Mouse (Mus musculus): ENCODE data around the gene Rin2. TPM values are rescaled to one million over a fixed set of nuclear protein-coding genes. Genes with fewer than 3 reads are reported as not detected.
"Not testable (repeated sequence)": the region's sequence is repeated elsewhere in the genome, so short reads cannot be mapped to it uniquely, and the experiment has no call there.

Rin2 gene
- polyA plus RNA-seq, 1 experiment from 2014 or later: 26.7 TPM

DNA sequence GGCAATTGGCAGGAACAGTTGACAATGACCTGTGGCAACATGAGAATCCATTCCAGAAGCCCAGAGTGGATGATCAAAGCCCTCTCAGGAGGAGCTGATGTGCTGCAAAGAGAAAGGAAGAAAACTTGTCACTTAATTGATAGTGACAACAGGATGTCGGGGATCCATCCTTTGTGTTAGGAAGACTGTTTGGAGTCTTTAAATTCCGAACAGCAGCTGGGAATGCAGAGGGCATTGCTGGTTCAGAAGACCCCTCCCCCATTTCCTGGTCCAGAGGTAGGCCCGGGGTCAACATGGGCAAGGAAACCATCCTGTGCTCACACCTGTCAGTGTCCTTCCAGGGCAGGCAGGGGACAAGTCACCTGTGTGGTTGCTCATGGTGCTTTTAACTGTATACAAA lies 37.0 kb downstream of the Rin2 start:
- Histone ChIP-seq H3K4me1 (ENCODE audit: insufficient read depth) (no peaks in the 10 kb centered on the region), H3K27me3 (ENCODE audit: insufficient read depth, low read length) (no peaks in the 10 kb centered on the region), H3K4me3 (ENCODE audit: low read depth, low read length) (no peak overlapping the region), H3K9ac (no peak overlapping the region), H3K4me2 (no peak overlapping the region), H3K9me3 (ENCODE audit: low read depth, low read length) (no peaks in the 10 kb centered on the region), H3K36me3 (ENCODE audit: insufficient read depth) (no peaks in the 10 kb centered on the region; the same call in 1 of the 2 replicates), H3K27ac (ENCODE audit: low read depth) (no peak overlapping the region)
- DNase-seq (no peak), ATAC-seq (ENCODE audit: insufficient read depth) (no peak)
- WGBS: 23% methylated on average over 3 of the region's 3 CpGs
- no peak for TF ChIP-seq CTCF (IDR thresholded peaks at IDR 0.05; ENCODE audit: low read depth)

GRCm38 (mm10) chr2:145717539-145717938 lies 42.5 kb downstream of the Rin2 start:
- H3K4me1 ChIP-seq (ENCODE audit: insufficient read depth): no peaks in the 10 kb centered on the region
- H3K27me3 ChIP-seq (ENCODE audit: insufficient read depth, low read length): no peaks in the 10 kb centered on the region
- no peak for TF ChIP-seq CTCF (IDR thresholded peaks at IDR 0.05; ENCODE audit: low read depth)
- H3K9me3 ChIP-seq (ENCODE audit: low read depth, low read length): no peaks in the 10 kb centered on the region
- H3K27ac ChIP-seq (ENCODE audit: low read depth): no peak overlapping the region
- no peak overlapping the region for H3K4me3 ChIP-seq (ENCODE audit: low read depth, low read length)
- ATAC-seq (ENCODE audit: insufficient read depth) (no peak), DNase-seq (peak; percentile 10)
- H3K9ac ChIP-seq: no peak overlapping the region
- WGBS: 91% methylated on average over 1 of the region's 1 CpGs
- no peak overlapping the region for H3K4me2 ChIP-seq
- H3K36me3 ChIP-seq (ENCODE audit: insufficient read depth): no peaks in the 10 kb centered on the region; the same call in 1 of the 2 replicates

DNA sequence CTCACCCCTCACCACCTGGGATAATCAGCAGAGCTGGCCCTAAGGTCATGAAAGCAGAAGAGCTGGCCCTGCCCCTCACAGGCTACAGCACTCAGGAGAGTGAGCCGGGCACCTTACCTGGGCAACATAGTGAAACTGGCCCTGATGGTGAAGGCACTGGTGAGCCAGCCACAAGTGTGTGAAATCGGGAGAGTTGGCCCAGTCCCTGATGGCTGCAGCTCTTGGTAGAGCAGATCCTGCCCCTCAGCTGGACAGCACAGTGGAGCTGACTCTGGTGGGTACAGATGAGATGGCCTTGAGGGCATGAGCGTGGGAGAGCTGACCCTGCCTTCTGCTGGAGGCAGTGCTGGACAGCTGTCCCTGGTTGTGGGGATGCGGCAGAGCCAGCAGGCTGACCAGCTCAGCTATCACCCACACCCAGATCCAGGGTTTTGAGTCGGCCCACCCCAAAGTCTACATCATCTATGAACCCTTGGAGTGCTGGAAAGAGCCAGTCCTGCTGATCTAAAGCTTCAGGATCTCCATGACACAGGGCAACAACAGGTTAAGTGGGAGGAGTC lies 43.7 kb downstream of the Rin2 start:
- Histone ChIP-seq H3K4me2 (no peak overlapping the region), H3K9ac (no peak overlapping the region), H3K4me1 (ENCODE audit: insufficient read depth) (no peaks in the 10 kb centered on the region), H3K27ac (ENCODE audit: low read depth) (no peak overlapping the region), H3K4me3 (ENCODE audit: low read depth, low read length) (no peak overlapping the region), H3K27me3 (ENCODE audit: insufficient read depth, low read length) (no peaks in the 10 kb centered on the region), H3K36me3 (ENCODE audit: insufficient read depth) (no peaks in the 10 kb centered on the region; the same call in 1 of the 2 replicates), H3K9me3 (ENCODE audit: low read depth, low read length) (no peaks in the 10 kb centered on the region)
- TF ChIP-seq CTCF (IDR thresholded peaks at IDR 0.05; ENCODE audit: low read depth): no peak
- WGBS: 62% methylated on average over 5 of the region's 5 CpGs
- 0 out of 2 replicates have a peak, but pooled peaks have one; percentile 35 for ATAC-seq (ENCODE audit: insufficient read depth)
- DNase-seq: no peak

- no peak overlapping the region for H3K4me2 ChIP-seq
- no peak overlapping the region for H3K4me3 ChIP-seq (ENCODE audit: low read depth, low read length)
- DNase-seq (no peak), ATAC-seq (ENCODE audit: insufficient read depth) (no peak)
- H3K27me3 ChIP-seq (ENCODE audit: insufficient read depth, low read length): no peaks in the 10 kb centered on the region
- no peak for TF ChIP-seq CTCF (IDR thresholded peaks at IDR 0.05; ENCODE audit: low read depth)
- WGBS: 46% methylated on average over 3 of the region's 3 CpGs
- no peak overlapping the region for H3K9ac ChIP-seq
- H3K36me3 ChIP-seq (ENCODE audit: insufficient read depth): no peaks in the 10 kb centered on the region
- no peaks in the 10 kb centered on the region for H3K9me3 ChIP-seq (ENCODE audit: low read depth, low read length)
- no peak overlapping the region for H3K27ac ChIP-seq (ENCODE audit: low read depth)
- no peaks in the 10 kb centered on the region for H3K4me1 ChIP-seq (ENCODE audit: insufficient read depth)
These were observed 45.1 kb downstream of the Rin2 start for GRCm38 (mm10) chr2:145720157-145720556.

GRCm38 (mm10) chr2:145720743-145721142 lies 45.7 kb downstream of the Rin2 start:
- H3K36me3 ChIP-seq (ENCODE audit: insufficient read depth): no peaks in the 10 kb centered on the region
- DNase-seq (no peak), ATAC-seq (ENCODE audit: insufficient read depth) (no peak)
- no peaks in the 10 kb centered on the region for H3K27me3 ChIP-seq (ENCODE audit: insufficient read depth, low read length)
- no peaks in the 10 kb centered on the region for H3K9me3 ChIP-seq (ENCODE audit: low read depth, low read length)
- no peak for TF ChIP-seq CTCF (IDR thresholded peaks at IDR 0.05; ENCODE audit: low read depth)
- H3K9ac ChIP-seq: no peak overlapping the region
- H3K4me3 ChIP-seq (ENCODE audit: low read depth, low read length): no peak overlapping the region
- 82% methylated on average over 2 of the region's 2 CpGs for whole genome bisulfite sequencing
- H3K27ac ChIP-seq (ENCODE audit: low read depth): no peak overlapping the region
- no peaks in the 10 kb centered on the region for H3K4me1 ChIP-seq (ENCODE audit: insufficient read depth)
- H3K4me2 ChIP-seq: no peak overlapping the region

DNA sequence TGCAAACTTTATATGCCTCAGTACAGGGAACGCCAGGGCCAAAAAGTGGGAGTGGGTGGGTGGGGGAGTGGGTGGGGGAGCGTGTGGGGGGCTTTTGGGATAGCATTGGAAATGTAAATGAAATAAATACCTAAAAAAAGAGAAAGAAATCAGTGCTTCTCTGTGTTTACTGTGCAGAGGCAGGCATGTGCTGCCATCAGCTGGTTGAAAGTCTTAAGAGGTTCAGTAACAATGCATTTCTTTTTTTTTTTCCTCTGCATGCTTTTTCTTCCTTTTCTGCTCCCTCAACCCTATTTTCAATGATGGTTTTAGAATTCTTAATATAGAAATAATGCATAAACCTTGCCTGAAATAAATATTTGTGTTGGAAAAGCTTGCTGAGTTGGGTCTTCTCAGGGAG lies 47.3 kb downstream of the Rin2 start:
- not testable (repeated sequence) for H3K4me1 ChIP-seq (ENCODE audit: insufficient read depth); H3K36me3 ChIP-seq (ENCODE audit: insufficient read depth); H3K9me3 ChIP-seq (ENCODE audit: low read depth, low read length); DNase-seq; H3K27ac ChIP-seq (ENCODE audit: low read depth); H3K27me3 ChIP-seq (ENCODE audit: insufficient read depth, low read length); H3K9ac ChIP-seq; H3K4me2 ChIP-seq; ATAC-seq (ENCODE audit: insufficient read depth); H3K4me3 ChIP-seq (ENCODE audit: low read depth, low read length)
- WGBS: 70% methylated on average over 2 of the region's 2 CpGs

GRCm38 (mm10) chr2:145724288-145724687 lies 49.3 kb downstream of the Rin2 start:
- ATAC-seq (ENCODE audit: insufficient read depth): no peak
- DNase-seq: no peak
- 88% methylated on average over 1 of the region's 1 CpGs for whole genome bisulfite sequencing

DNA sequence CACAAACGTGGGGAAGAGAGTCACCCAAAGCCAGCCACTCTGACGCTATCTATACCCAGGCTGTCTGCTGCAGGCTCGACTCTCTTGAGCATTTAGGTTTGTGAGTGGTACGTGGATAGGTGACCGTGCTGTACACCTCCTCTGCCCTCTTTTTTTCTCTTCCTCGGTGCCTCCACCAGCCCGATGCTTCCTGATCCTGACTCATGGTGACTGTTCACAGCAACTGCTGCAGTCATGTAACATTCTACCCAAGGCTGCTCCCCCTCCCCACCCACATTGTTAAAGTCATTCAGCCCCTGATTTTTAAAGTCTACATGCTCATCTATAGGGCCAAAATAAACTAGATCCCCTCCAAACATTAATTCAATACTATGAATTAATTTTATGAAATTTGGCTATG lies 54.4 kb downstream of the Rin2 start:
- Histone ChIP-seq H3K4me1 (ENCODE audit: insufficient read depth) (no peaks in the 10 kb centered on the region), H3K36me3 (ENCODE audit: insufficient read depth) (no peaks in the 10 kb centered on the region), H3K4me2 (no peak overlapping the region), H3K4me3 (ENCODE audit: low read depth, low read length) (no peak overlapping the region), H3K27me3 (ENCODE audit: insufficient read depth, low read length) (no peaks in the 10 kb centered on the region), H3K9me3 (ENCODE audit: low read depth, low read length) (no peaks in the 10 kb centered on the region), H3K27ac (ENCODE audit: low read depth) (no peak overlapping the region), H3K9ac (no peak overlapping the region)
- no peak for DNase-seq
- ATAC-seq (ENCODE audit: insufficient read depth): no peak
- no peak for TF ChIP-seq CTCF (IDR thresholded peaks at IDR 0.05; ENCODE audit: low read depth)
- 68% methylated on average over 7 of the region's 7 CpGs for WGBS

More at GRCm38 (mm10) chr2:145724288-145724687, 49.3 kb downstream of the Rin2 start:
- Histone ChIP-seq H3K9ac (no peak overlapping the region), H3K27ac (ENCODE audit: low read depth) (no peak overlapping the region), H3K4me3 (ENCODE audit: low read depth, low read length) (no peak overlapping the region), H3K4me2 (no peak overlapping the region), H3K36me3 (ENCODE audit: insufficient read depth) (no peaks in the 10 kb centered on the region), H3K9me3 (ENCODE audit: low read depth, low read length) (no peaks in the 10 kb centered on the region), H3K4me1 (ENCODE audit: insufficient read depth) (no peaks in the 10 kb centered on the region), H3K27me3 (ENCODE audit: insufficient read depth, low read length) (no peaks in the 10 kb centered on the region)
- no peak for TF ChIP-seq CTCF (IDR thresholded peaks at IDR 0.05; ENCODE audit: low read depth)
